32 mouse cellular contexts compared by ENCODE assay signal in genomic region chr3:57463302-57463701, GRCm38 (mm10). TPM values are rescaled to one million over a fixed set of nuclear protein-coding genes. Genes with fewer than 3 reads are reported as not detected.
A peak's percentile ranks its signal among the peaks of the same experiment; 100 is the strongest.
DNase-seq lines count a peak whose midpoint lies in the region; ATAC-seq lines count a peak whose summit lies in the region.
"Had no signal": no experiment of that assay in that cellular context is flagged by ENCODE, and none has a peak within 500 bp of the region (broad histone marks: within the 10 kb centered on the region; RNA-seq: fewer than 3 reads in every experiment).

No protein-coding gene starts in this region.

- intact Hi-C loops in heart, postnatal 14 days (cut with DNase I): no loop called here

- H3K27me3 ChIP-seq in heart, embryonic 13.5 days (replicated peaks): no peaks in the 10 kb centered on the region
- no peaks in the 10 kb centered on the region for H3K27me3 ChIP-seq in lung, embryonic 16.5 days (ENCODE audit: control insufficient read depth, insufficient read depth, low read depth, low read length)
- H3K27me3 ChIP-seq: embryonic facial prominence, embryonic 13.5 days; forebrain, embryonic 12.5 days; forebrain, embryonic 15.5 days; heart, embryonic 15.5 days had no signal

- 0 out of 2 replicates have a peak, but pooled peaks cover 4% of the 10 kb centered on the region for H3K4me1 ChIP-seq in heart, embryonic 13.5 days
- peaks cover 15% of the 10 kb centered on the region for H3K4me1 ChIP-seq in lung, embryonic 16.5 days (replicated peaks; ENCODE audit: control insufficient read depth, insufficient read depth, low read length)
- H3K4me1 ChIP-seq: forebrain, embryonic 12.5 days; forebrain, embryonic 15.5 days; heart, embryonic 15.5 days had no signal

- no peak overlapping the region for H3K9ac ChIP-seq in heart, embryonic 13.5 days
- H3K9ac ChIP-seq in lung, embryonic 16.5 days (ENCODE audit: low read length): no peak overlapping the region
- H3K9ac ChIP-seq: embryonic facial prominence, embryonic 13.5 days; forebrain, embryonic 12.5 days; forebrain, embryonic 15.5 days; heart, embryonic 15.5 days; hindbrain, embryonic 14.5 days had no signal

- no peak overlapping the region for H3K4me2 ChIP-seq in heart, embryonic 13.5 days
- H3K4me2 ChIP-seq in lung, embryonic 16.5 days (ENCODE audit: low read depth, low read length): no peak overlapping the region
- H3K4me2 ChIP-seq: embryonic facial prominence, embryonic 13.5 days; forebrain, embryonic 12.5 days; forebrain, embryonic 15.5 days; heart, embryonic 11.5 days; heart, embryonic 15.5 days; hindbrain, embryonic 14.5 days had no signal

- H3K4me3 ChIP-seq in heart, embryonic 13.5 days: no peak overlapping the region
- no peak overlapping the region for H3K4me3 ChIP-seq in lung, embryonic 16.5 days (ENCODE audit: low read length)
- H3K4me3 ChIP-seq: embryonic facial prominence, embryonic 10.5 days; embryonic facial prominence, embryonic 13.5 days; erythroblast, embryonic 14.5 days; forebrain, embryonic 12.5 days; forebrain, embryonic 15.5 days; heart, embryonic 15.5 days had no signal

- no peaks in the 10 kb centered on the region for H3K9me3 ChIP-seq in heart, embryonic 13.5 days
- no peaks in the 10 kb centered on the region for H3K9me3 ChIP-seq in lung, embryonic 16.5 days (ENCODE audit: control insufficient read depth, low read length)
- H3K9me3 ChIP-seq: embryonic facial prominence, embryonic 10.5 days; embryonic facial prominence, embryonic 13.5 days; forebrain, embryonic 12.5 days; forebrain, embryonic 15.5 days; heart, embryonic 15.5 days had no signal

- H3K27ac ChIP-seq in heart, embryonic 13.5 days (replicated peaks): no peak overlapping the region
- peak overlapping the region; percentile 82 for H3K27ac ChIP-seq in lung, embryonic 16.5 days (ENCODE audit: low read length)
- H3K27ac ChIP-seq: embryonic facial prominence, embryonic 10.5 days; embryonic facial prominence, embryonic 13.5 days; forebrain, embryonic 12.5 days; forebrain, embryonic 15.5 days; heart, embryonic 15.5 days; hindbrain, embryonic 14.5 days; hindbrain, postnatal 0 days had no signal

- WGBS in heart, embryonic 13.5 days: 66% methylated on average over 4 of the region's 4 CpGs
- 44% methylated on average over 4 of the region's 4 CpGs for WGBS in lung, embryonic 16.5 days

- H3K36me3 ChIP-seq in heart, embryonic 13.5 days: peaks cover 52% of the 10 kb centered on the region
- H3K36me3 ChIP-seq in lung, embryonic 16.5 days (ENCODE audit: control insufficient read depth, insufficient read depth, low read length): peaks cover 15% of the 10 kb centered on the region
- H3K36me3 ChIP-seq: forebrain, embryonic 15.5 days had no signal

- DNase-seq in heart, postnatal 14 days: no peak
- no peak for DNase-seq in lung, postnatal 36 days
- peak; percentile 57 for DNase-seq in 416B (ENCODE audit: low read depth)
- peak; percentile 29 to 76 for DNase-seq in lung, postnatal 4 days
- no peak for DNase-seq in left cerebral cortex, adult 8-10 months (ENCODE audit: low spot score in 2 of 2)
- DNase-seq: adrenal gland, adult 2 months; adrenal gland, postnatal 14 days; B cell, adult 2 months; cerebellum, adult 11-12 months; cerebellum, adult 8-10 months; cerebellum, postnatal 10 days; cerebellum, postnatal 36 days; embryo, embryonic 11 days; gastrocnemius, postnatal 25 days; heart, postnatal 10 days; heart, postnatal 4 days had no signal

- peak; percentile 25; the same call in 1 of the 2 replicates for ATAC-seq in heart, embryonic 13.5 days (ENCODE audit: extremely low read depth, insufficient number of reproducible peaks, low FRiP score, low TSS enrichment)
- ATAC-seq in lung, embryonic 16.5 days (ENCODE audit: low read depth): peak; percentile 94
- ATAC-seq: forebrain, embryonic 15.5 days; hindbrain, postnatal 0 days had no signal

RNA-seq across cellular contexts. Expression of gene Tm4sf4, which starts 38.2 kb away (rescaled TPM):
- polyA plus RNA-seq in heart, embryonic 13.5 days (2015; fragmentation: Nextera tagmentation; extraction: Ambion mirVana): 0.70 and 1.4 TPM in 2 replicates
- total RNA-seq in heart, postnatal 14 days (2021): under 1 TPM in 1 of 2 experiments, not detected in 1; 0.29 TPM
- 0.49 and 1.3 TPM in 2 replicates for polyA plus RNA-seq in lung, embryonic 16.5 days (2015; fragmentation: Nextera tagmentation; extraction: Ambion mirVana)
- total RNA-seq in left cerebral cortex, adult 8-10 months (2022): not detected
- total RNA-seq: gastrocnemius, adult 8-10 months; gastrocnemius, postnatal 25 days; heart, adult 8-10 months; heart, postnatal 10 days; hindbrain, postnatal 0 days; MEL had no signal
- polyA plus RNA-seq: cortical plate, adult 2 months; embryonic facial prominence, embryonic 10.5 days; embryonic facial prominence, embryonic 13.5 days; erythroblast, embryonic 14.5 days; forebrain, embryonic 12.5 days; hindbrain, embryonic 11.5 days had no signal

Comparison
In these comparisons a context has a peak if more than half of its experiments do, and no peak if none do; other contexts are left out.
1. DNase-seq: peak in 416B (single experiment) and lung, postnatal 4 days (2 of 2); none in heart, postnatal 14 days (0 of 2), lung, postnatal 36 days (single experiment) and left cerebral cortex, adult 8-10 months (0 of 2).